Mouse (Mus musculus) stomach, postnatal 0 days (tissue): ENCODE data around the gene Dock2.

ENCODE experiments used
- CTCF ChIP-seq: IDR thresholded peaks from 2 replicates; pipeline ENCODE4 v1.5.1; 2016; ENCODE audit warnings: antibody characterized with exemption, low read depth, mild to moderate bottlenecking, moderate library complexity
- EP300 ChIP-seq: optimal IDR thresholded peaks from 2 replicates; pipeline ENCODE3; 2016; ENCODE audit warnings: antibody characterized with exemption

DNA sequence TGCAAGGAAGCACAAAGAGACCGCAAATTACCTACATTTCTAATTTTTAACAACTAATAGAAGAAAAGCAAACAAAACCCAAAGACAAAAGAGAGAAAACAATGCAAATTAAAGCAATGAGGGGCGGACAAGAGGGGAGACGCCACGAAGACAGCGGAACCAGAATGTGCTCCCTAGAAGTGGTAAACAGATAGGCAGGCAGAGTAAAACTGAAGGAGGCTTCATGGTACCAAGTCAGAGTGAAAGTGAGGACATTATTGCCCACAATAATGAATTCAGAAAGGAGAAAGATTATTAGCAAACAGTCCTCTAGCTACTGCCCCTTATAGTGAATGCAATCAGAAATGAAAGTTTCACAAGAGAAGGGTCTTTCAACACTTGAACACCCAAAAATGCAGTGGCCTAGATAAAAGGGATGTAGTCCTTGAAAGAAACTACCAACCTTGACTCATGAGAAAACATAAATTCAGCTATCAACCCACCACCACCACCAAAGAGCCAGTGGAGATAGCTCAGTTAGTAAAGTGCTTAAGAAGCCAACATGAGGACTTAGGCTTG, 21.0 kb downstream of the Dock2 start:
- TF ChIP-seq EP300 (no peak), CTCF (no peak)
